Mouse (Mus musculus) ES-CJ7 (cell line): ENCODE data around the gene Srsf6.

Source experiments
- DNase-seq: peaks from one replicate; pipeline ENCODE4 v3.0.0; 2011; ENCODE audit warnings: low read depth, low spot score

Gene Srsf6

DNA sequence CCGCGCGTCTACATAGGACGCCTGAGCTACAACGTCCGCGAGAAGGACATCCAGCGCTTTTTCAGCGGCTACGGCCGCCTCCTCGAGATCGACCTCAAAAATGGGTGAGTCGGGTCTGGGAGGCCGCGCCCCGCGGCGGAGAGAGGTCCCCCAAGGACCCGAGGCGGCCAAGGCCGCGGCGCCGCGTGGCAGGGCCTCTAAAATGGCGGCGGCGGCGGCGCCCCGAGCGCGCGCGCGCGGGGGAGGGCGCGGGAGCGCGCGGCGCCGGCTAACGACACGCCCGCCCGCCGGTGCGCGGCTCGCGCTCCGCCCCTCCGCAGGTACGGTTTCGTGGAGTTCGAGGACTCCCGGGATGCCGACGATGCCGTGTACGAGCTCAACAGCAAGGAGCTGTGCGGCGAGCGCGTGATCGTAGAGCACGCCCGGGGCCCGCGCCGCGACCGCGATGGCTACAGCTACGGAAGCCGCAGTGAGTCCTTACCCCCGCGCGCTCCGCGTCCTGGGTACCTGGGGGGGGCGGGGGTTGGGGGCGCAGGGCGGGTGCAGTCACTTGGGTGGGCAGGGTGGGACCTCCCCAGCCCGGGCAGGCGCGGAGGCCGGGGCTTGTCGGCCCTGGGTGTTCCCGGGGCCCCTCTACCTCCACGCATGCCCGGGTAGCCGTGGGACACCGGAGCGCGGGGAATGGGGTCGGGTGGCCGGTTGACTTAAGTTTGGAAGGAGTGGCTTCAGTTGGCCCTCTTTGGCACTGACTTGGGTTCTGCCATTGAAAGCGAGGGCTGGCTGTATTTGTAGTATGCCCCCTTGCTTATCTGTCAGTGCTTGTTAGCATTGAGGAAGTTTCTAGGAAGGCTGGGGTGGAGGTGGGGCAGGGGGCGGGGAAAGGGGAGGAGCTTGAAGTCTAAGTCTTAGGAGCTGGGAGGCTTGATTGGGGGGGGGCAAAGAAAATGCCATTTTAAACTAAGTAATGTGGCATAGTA lies 634 bp downstream of the Srsf6 start:
- peak; percentile 79 for DNase-seq

DNA sequence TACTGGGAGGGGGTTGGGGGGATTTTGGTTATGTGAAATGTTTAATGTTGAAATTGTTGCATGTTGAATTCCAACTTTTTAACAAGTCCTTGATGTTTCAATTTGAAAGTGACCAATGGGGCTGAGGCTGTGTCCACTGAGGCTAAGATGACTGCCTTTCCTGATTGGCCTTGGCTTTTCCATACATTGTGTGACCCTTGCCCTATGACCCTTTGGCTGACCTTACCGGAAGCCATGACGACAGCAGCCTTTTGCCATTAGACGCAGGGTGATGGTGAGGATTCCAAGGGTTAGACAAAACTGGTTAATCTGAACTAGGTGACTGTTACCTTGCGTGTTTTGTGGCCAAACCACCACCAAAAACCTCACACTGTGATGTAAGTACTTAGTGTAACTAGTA lies 1.4 kb downstream of the Srsf6 start:
- DNase-seq = peak; percentile 50

DNA sequence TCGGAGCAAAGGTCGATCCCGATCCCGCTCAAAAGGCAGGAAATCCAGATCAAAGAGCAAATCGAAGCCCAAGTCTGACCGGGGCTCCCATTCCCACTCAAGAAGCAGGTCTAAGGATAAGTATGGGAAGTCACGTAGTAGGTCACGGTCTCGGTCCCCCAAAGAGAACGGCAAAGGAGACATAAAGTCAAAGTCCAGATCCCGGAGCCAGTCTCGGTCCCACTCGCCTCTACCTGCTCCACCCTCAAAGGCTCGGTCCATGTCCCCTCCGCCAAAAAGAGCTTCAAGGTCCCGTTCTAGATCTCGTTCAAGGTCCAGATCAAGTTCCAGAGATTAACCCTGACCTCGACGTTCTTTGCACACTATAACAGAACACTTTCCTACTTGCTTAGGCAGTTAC lies 3.1 kb downstream of the Srsf6 start:
- no peak for DNase-seq

DNA sequence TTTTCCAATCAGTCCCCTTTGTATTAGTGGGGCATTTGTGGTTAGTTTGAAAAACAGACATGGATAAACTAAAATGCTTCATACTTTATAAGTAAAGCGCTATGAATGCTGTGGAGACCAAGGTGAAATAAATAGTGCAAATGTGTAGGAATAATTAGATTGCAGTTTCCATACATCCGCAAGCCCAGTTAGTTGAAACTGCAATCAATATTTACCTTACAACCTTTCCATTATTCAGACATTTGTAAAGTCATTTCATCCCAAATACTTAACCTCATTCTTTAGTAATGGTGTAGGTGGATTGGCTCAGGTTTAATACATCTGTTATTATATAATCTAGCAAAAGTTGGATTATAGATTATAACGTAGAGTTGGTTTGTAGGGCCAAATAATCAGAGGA lies 4.4 kb downstream of the Srsf6 start:
- no peak for DNase-seq

DNA sequence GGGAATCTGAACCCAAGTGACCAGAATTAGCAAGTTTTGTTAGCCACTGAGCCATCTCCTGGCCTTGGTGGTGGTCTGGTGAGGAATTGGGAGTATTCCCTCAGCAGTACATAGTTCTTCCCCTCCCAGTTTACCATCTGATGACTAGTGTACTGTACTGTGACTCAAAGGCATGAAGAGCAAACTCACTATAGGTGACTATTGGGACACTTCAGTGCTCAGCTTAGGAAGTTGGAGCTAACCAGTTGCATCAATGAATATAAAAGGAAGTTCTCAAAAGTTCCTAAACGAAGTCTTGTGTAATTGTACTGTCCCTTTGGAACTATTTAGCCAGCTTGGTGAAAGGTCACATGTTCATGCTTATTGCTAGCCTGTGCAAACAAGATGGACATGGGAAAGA lies 8.2 kb downstream of the Srsf6 start:
- no peak for DNase-seq

DNA sequence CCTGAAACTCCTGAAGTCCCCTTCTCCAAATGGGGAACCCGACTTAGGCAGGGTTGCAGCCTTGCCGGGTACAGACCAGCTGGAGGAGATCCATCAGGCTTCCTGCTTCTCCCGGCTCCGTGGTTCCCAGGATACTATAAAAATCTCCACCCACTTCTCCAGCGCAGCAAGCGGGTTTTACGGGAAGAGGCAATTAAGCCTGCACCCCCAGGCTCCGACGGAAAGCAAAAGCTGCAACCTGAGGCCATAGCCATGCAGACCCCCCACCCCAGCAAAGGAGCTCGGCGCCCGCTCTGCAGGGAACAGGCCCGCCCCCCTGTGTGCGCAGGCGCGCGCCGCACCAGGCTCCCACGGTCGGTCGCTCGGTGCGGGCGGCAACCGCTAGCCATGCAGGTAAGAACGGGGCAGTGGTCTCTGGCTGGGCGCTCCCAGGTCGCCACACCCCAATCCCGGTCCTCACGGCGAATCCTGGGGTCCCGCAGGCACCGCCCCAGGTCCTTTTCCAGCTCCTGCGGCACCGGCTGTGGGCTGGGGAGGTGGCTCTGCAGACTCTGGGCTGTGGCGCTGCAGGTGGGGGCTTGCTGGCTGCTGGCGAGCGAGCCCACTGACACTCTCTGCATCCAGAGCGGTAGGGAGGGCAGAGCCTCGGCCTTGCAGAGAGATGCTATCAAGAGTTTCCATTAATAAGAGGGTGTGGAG lies 12.0 kb downstream of the Srsf6 start, which contains the start of gene L3mbtl1:
TSS of gene L3mbtl1 (plus strand) at position 325 of the 699 bp plus-strand sequence.
- peak; percentile 55 for DNase-seq

DNA sequence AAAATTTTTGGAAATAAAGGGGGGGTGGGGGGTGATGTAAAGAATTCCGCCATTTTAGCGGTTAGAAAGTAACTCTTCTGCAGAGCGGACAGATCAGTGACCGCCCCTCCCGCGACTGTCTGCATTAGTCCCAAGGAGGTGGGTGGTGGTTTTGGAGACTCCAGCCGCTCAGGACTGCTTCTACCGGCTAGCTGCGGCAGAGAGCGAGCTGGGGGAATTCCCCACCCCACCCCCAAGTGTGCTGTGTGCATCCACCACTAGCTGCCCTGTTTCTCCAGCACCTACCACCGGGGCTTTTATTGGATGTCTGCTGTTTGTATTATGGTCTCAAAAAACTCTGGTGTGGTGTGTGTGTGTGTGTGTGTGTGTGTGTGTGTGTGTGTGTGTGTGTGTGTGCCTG lies 12.6 kb downstream of the Srsf6 start:
- no peak for DNase-seq

DNA sequence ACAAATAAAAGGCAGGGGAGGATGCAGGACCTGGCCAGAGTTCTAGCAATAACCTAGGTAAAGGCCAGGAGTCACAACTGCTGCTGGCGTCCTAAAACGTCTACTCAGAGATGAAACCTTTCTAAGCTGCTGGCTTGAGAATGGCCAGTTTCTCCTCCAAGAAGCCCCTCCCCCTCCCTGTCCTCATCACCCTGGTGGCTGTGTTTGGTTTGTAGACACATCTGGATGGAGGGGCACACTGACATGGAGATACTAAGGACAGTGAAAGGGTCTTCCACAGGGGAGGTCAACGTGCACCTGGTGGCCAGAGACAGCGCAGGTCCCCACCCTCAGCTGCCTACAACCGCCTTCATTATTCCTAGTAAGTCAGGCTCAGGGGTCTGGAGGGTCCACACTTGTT lies 15.6 kb downstream of the Srsf6 start:
- no peak for DNase-seq

DNA sequence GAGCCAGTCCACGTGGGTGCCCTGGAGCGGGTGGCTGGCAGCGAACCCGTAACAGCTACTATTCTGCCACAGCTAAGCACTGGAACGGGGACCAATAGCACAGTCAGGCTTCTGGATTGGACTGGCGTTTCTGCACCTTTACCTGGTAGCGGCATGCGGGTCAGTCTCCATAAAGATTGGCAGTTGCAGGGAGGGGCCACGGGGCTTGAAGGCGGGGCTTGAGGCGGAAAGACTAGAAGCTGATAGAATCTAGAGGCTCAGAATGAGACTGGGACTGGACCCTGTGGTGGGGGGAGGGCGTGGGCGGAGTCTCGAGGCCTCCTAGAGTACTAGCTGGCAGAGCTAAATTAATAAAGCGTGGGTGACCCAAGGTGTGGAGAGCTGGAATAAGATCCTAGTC lies 16.4 kb downstream of the Srsf6 start:
- DNase-seq = peak; percentile 75

DNA sequence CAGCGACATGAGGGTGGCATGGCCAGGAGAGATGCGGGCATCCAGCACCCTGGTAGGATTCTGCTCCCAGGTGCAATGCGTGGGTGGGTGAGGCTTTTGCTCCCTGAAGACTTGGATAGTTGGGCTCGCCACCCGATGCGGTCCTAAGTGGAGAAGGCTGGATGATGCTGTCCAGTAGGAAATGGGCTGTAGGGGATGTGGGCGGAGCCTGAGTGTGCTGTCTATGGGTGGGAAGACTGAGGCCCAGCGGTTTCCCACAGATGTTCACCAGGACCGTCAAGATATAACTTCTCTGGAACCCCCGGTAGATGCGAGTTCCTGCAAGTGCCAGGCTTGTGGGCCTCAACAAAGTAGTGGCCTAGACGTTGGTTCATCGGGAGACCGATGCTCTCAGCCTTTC lies 16.9 kb downstream of the Srsf6 start:
- peak; percentile 45 for DNase-seq

DNA sequence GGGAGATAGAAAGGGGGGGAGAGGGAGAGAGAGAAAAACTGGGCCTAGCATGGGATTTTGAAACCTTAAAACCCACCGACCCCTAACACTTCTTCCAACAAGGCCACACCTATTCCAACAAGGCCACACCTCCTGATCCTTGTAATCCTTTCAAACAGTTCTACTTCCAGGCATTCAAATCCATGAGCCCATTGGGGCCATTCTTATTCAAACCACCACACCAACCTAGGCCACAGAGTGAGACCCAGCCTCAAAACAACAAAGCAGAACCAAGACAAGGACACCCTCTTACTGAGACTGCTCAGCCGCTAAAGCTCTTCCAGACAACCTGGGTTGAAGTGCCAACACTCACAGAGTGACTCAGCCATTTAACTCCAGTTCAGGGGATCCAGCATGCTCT lies 19.4 kb downstream of the Srsf6 start:
- DNase-seq = peak; percentile 69

DNA sequence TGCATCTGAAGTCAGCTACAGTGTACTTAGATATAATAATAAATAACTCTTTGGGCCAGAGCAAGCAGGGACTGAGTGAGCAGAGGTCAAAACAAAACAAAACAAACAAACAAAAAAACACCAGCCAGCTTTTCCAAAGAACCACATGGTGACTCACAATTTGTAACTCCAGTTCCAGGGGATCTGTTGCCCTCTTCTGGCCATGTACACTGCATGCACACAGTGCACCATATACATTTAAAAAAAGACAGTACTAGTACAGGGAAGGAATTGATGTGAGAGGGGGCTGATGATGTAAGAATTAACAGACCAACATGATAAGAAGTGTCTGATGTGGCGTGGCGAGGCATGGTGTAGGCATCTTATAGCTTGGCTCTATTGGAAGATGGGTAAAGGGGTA lies 25.5 kb downstream of the Srsf6 start:
- peak; percentile 24 for DNase-seq

DNA sequence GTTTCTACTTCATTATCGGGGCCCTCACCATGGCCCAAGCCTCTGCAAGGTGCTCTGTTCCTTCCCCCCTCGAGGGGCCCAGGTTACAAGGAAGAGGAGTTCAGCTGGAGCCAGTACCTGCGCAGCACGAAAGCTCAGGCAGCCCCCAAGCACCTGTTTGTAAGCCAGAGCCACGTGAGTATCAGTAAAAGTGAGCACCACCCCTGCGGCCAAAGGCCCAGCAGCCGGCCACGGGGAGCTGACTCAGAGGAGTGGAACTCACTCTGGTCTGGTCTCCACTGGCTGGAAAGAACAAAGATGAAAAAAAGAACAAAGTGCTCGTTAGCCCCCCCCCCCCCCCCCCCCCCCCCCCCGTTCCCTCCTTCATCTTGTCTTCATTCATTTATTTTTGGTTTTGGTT lies 30.0 kb downstream of the Srsf6 start:
- no peak for DNase-seq

DNA sequence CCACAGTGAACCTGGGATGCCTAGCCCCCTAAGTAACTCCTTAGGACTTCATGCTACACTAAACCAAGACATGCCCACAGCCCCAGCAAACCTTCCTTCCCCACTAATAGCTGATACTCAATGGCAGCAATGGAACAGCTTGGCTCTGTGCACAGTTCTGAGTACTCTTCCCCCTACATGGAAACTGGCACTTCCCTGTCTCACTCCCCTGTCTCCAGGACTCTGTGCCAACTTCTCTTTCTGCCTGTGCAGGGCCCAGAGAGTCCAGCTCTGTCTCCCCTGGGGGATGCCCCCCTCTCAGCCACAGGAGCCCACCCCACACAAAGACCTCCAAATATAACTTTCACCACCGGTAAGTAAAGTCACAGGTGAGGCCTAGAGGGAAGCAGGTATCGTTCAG lies 35.4 kb downstream of the Srsf6 start:
- DNase-seq = no peak

DNA sequence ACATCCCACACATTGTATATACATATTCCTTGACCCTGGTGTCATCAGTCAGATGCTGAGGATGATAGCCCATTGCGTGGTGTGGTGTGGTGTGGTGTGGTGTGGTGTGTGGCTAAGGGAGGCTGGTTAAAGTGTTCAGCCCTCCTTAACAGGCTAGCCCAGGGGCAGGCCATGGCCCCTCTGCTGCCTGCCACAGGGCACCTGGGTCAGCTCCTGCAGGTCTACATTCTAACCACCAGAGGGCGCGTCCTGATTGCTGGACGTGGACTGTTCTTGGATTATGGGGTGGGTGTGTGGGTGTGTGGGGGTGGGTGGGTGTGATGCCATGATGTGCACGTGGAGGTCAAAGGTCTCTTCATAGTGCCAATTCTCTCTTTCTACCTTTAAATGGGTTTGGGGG lies 37.0 kb downstream of the Srsf6 start:
- DNase-seq = peak; percentile 51

DNA sequence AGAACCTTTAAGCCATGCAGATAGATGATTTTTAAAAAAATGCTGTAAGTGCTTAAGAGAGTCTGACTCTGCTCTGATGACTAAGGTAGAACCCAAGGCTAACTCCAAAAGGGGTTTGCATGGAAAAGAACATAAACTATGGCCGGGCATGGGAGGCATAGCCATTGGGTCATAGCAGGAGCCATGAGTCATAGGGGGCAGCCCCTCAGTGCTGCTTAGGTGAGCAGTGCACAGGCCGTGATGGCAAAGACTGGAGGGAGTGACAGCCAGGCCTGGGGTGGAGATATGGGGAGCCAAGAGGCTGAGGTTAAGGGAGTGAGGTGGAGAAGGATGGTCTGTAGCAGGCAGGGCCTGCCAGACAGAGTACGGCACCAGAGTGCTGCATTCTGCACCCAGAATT lies 37.8 kb downstream of the Srsf6 start:
- DNase-seq = no peak

DNA sequence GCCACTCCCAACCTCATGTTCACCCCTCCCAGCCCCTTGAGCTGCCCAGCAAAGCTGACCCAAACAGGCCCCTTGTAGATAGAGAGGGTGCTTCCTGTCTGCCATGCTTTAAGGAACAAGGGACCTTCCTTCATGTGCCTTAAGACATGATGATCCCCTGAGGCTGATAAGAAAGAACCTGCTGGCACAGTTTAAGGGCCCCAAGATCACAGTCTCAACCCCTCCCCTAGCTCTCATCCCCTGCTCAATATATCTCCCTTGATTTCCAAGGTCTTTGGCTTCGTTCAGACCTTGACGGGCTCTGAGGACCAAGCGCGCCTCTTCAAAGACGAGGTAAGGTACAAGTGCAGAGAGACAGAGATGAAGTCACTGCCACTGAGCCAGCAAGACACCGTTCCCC lies 39.6 kb downstream of the Srsf6 start:
- no peak for DNase-seq

DNA sequence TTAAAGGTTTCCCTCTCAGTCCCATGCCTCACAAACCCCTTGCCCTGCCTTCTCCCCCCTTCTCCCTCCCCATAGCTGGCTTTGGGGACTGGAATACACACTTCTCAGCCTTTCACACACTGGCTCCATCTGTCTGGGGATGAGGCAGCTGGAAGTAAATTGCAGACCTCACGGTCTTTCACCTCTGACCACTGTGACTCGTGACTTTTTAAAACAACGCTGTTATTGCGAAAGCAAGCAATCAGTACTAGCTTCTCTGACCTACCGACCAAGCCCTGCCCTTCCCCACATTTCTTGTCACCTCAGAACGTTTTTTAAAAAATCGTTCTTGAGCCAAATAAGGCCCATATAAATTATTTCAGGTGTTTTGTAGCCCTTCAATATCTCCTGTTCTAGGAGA lies 41.4 kb downstream of the Srsf6 start:
- DNase-seq = no peak

DNA sequence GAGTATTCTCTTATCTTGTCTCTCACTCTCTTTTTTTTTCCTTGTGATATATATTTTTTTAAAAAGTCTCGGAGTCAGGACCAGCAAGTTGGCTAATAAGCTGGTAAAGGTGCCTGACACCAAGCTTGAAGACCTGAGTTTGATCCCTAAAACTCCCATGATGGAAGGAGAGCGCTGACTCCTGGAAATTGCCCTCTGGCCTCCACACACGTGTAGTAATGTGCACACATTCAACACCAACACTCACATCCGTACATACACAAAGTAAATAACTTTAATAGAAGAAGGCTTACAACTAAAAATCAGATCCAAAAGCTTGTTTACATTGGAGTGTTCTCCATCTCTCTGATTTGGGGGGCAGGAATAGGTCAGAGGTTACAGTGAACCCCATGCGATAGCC lies 41.9 kb downstream of the Srsf6 start:
- no peak for DNase-seq

DNA sequence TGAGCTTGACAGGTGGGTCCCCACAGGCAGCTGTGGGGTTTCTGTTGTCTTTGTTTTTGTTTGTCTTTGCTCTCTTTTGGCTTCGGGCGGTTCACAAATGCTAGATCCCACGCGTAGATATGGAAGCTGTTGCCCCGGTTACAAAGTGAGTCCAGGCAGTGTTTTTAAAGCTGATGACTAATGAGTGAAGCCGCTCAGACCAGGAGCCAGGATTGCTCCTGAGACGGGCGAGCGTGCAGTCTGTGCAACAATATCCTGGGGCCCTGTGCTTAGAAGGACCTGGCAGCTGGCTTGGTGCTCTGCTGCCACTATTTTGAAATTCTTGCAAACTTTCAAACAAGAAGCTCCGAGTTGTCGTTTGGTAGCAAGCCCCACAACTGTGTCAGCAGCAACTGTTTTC lies 42.3 kb downstream of the Srsf6 start:
- DNase-seq = no peak

DNA sequence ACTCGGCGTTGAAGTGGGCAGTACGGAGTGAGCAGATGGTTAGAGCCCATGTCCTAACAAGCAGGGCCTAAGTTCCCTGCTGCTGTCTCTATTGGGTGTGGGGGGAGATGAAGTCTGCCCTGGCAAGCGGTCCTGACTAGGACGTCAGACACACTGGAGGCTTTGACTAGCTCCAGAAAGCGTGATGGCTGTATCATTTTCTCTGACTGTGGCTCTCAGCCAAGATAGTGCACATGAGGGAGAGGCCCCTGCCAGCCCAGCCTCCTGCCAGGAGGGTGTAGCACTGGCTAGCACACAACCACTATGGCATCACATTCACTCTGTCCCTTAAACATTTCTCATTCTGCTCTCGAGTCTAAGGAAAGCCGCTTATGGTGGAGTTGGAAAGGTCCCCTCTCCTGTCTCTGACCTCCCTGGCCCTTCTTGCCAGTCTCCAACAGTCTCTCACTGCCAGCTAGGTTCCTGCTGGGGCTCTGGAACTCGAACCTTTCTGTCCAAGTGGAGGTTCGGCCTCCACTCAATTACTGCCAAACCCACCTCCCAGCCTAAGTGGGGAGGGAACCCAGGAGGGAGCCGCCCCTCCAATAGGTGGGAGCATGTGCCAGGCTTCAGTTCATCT lies 43.9 kb downstream of the Srsf6 start:
- DNase-seq = no peak

DNA sequence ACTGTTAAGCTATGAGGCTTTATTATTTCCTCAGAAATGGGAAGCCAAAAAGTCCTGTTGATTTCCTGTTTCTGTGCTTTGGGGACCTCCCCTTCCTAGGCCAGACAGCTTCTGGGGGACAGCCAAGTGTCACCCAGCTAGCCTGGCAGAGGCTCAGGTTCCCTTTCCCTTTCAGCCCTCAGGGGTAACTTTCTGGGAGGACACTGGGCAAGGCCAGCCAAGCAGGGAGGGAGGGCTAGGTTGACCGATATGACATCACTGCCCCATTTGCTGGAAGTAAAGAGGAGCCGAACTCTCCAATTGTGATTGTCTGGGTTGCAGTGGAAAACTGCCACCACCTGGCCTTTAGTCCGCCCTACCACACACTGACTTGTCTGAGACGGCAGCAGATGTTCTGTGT lies 44.7 kb downstream of the Srsf6 start:
- no peak for DNase-seq

DNA sequence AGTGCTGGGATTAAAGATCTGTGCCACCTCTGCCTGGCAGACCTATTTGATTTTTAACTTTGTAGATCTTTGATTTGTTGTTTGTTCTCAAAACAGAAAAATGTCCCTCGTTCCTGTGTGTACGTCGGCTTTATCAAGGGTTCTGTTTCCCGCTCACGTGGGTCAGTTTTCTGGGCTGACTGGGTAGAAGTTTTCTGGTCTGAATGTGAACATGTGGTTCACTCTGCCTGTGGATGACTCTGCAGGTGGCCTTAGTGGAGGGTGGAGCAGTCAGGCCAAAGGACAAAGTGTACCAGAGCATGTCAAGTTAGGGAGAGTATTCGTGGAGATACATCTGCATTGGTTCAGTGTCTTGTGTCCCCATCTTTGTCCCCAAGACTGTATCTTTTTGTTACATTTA lies 53.1 kb downstream of the Srsf6 start:
- DNase-seq = no peak
